Mouse (Mus musculus) CH12.LX (cell line): ENCODE measurements at regions not wholly inside any gene's neighbourhood (a gene's known extent, or its start where the extent isn't known, plus 50 kb on each side); places are given as distances from the start of the nearest gene placed in this dataset.

Source experiments
- DNase-seq: peaks from one replicate; pipeline ENCODE4 v3.0.0-alpha.2; 2013; ENCODE audit errors: extremely low read depth
- H3K27ac ChIP-seq: 2 replicates; pipeline ENCODE4 v1.5.1; 2012; ENCODE audit warnings: low read depth, mild to moderate bottlenecking, control low read depth, moderate library complexity; ENCODE audit not compliant: insufficient read depth
- H3K27me3 ChIP-seq: replicated peaks from 2 replicates; pipeline ENCODE3; 2012; ENCODE audit warnings: inconsistent platforms
- H3K36me3 ChIP-seq, 2 experiments: replicated peaks in 1 of 2; 2 replicates each; pipeline versions ENCODE3 to v1.6.1; 2012; ENCODE audit warnings: inconsistent platforms in 1 of 2, low read length in 1 of 2, mild to moderate bottlenecking in 1 of 2, mixed read lengths in 1 of 2, moderate library complexity in 1 of 2; ENCODE audit not compliant: control insufficient read depth in 1 of 2, insufficient read depth in 1 of 2
- H3K4me1 ChIP-seq, 2 experiments: 2 replicates each; pipeline ENCODE4 v1.6.1; 2012; ENCODE audit warnings: inconsistent platforms in 1 of 2, moderate library complexity in 1 of 2; ENCODE audit not compliant: insufficient read depth in 2 of 2, control insufficient read depth in 1 of 2
- H3K4me2 ChIP-seq: 2 replicates; pipeline ENCODE4 v1.6.1; 2012; ENCODE audit warnings: low read depth, mild to moderate bottlenecking, control low read depth; ENCODE audit not compliant: poor library complexity, insufficient read depth, severe bottlenecking
- H3K4me3 ChIP-seq, 3 experiments: fragments of 150-350 bp in 1 of 3; sonication (generic) in 1 of 3; replicated peaks in 1 of 3; 2 replicates each; pipeline versions ENCODE3 to v1.5.1; 2011 to 2012; ENCODE audit warnings: low read depth in 2 of 3, low read length in 2 of 3, mild to moderate bottlenecking in 2 of 3, moderate library complexity in 2 of 3, control low read depth in 1 of 3, improper control_type of control experiment in 1 of 3, inconsistent platforms in 1 of 3, mixed read lengths in 1 of 3; ENCODE audit not compliant: poor library complexity in 1 of 3
- H3K79me2 ChIP-seq: replicated peaks from 2 replicates; pipeline ENCODE4 v1.6.1; 2012; ENCODE audit warnings: mild to moderate bottlenecking, moderate library complexity; ENCODE audit not compliant: control insufficient read depth, poor library complexity, insufficient read depth, severe bottlenecking; ENCODE audit errors: extremely low read depth
- H3K9ac ChIP-seq: 2 replicates; pipeline ENCODE4 v1.6.1; 2012; ENCODE audit warnings: low read depth, mild to moderate bottlenecking, control low read depth, moderate library complexity; ENCODE audit not compliant: insufficient read depth
- H3K9me3 ChIP-seq: replicated peaks from 2 replicates; pipeline ENCODE3; 2012; ENCODE audit warnings: low read length, inconsistent platforms, mixed read lengths
- BHLHE40 ChIP-seq: IDR thresholded peaks from 2 replicates; pipeline ENCODE4 v1.6.1; 2011; ENCODE audit warnings: mild to moderate bottlenecking, low read depth, low read length, improper control_type of control experiment
- CHD2 ChIP-seq: IDR thresholded peaks from 2 replicates; pipeline ENCODE4 v1.6.1; 2011; ENCODE audit warnings: low read length, improper control_type of control experiment
- ELF1 ChIP-seq: IDR thresholded peaks from 2 replicates; pipeline ENCODE4 v1.6.1; 2014; ENCODE audit warnings: low read depth, mild to moderate bottlenecking, inconsistent platforms, low read length, improper control_type of control experiment
- ETS1 ChIP-seq: conservative IDR thresholded peaks from 2 replicates; pipeline ENCODE4 v1.6.1; 2012; ENCODE audit warnings: low read depth, mild to moderate bottlenecking, inconsistent platforms, low read length, improper control_type of control experiment, moderate library complexity
- GABPA ChIP-seq: IDR thresholded peaks from 2 replicates; pipeline ENCODE4 v1.6.1; 2012; ENCODE audit warnings: low read depth, low read length, improper control_type of control experiment, inconsistent platforms; ENCODE audit not compliant: insufficient replicate concordance
- HCFC1 ChIP-seq: IDR thresholded peaks from 2 replicates; pipeline ENCODE4 v1.6.1; 2012; ENCODE audit warnings: low read depth, mild to moderate bottlenecking, inconsistent platforms, low read length, improper control_type of control experiment
- MAX ChIP-seq: IDR thresholded peaks from 2 replicates; pipeline ENCODE4 v1.6.1; 2011; ENCODE audit warnings: low read length, improper control_type of control experiment
- MAZ ChIP-seq: IDR thresholded peaks from 2 replicates; pipeline ENCODE4 v1.6.1; 2012; ENCODE audit warnings: low read depth, mild to moderate bottlenecking, inconsistent platforms, low read length, improper control_type of control experiment, moderate library complexity
- MEF2A ChIP-seq: IDR thresholded peaks from 2 replicates; pipeline ENCODE4 v1.6.1; 2014; ENCODE audit warnings: low read depth, mild to moderate bottlenecking, inconsistent platforms, low read length, improper control_type of control experiment, borderline replicate concordance
- MXI1 ChIP-seq: IDR thresholded peaks from 2 replicates; pipeline ENCODE4 v1.6.1; 2011; ENCODE audit warnings: mild to moderate bottlenecking, low read depth, low read length, improper control_type of control experiment
- PAX5 ChIP-seq: IDR thresholded peaks from 2 replicates; pipeline ENCODE4 v1.6.1; 2012; ENCODE audit warnings: low read length, inconsistent platforms, mixed read lengths
- POLR2A ChIP-seq: IDR thresholded peaks from 2 replicates; pipeline ENCODE4 v1.6.1; 2011; ENCODE audit warnings: low read depth, mild to moderate bottlenecking, improper control_type of control experiment, low read length
- RAD21 ChIP-seq: IDR thresholded peaks from 2 replicates; pipeline ENCODE4 v1.6.1; 2011; ENCODE audit warnings: low read depth, mild to moderate bottlenecking, low read length, improper control_type of control experiment, moderate library complexity
- RCOR1 ChIP-seq: conservative IDR thresholded peaks from 2 replicates; pipeline ENCODE4 v1.6.1; 2012; ENCODE audit warnings: low read depth, mild to moderate bottlenecking, inconsistent platforms, low read length, improper control_type of control experiment
- SMC3 ChIP-seq: IDR thresholded peaks from 2 replicates; pipeline ENCODE4 v1.6.1; 2011; ENCODE audit warnings: low read depth, low read length, improper control_type of control experiment
- TBP ChIP-seq: conservative IDR thresholded peaks from 2 replicates; pipeline ENCODE4 v1.6.1; 2011; ENCODE audit warnings: low read depth, low read length, improper control_type of control experiment
- TCF12 ChIP-seq: IDR thresholded peaks from 2 replicates; pipeline ENCODE4 v1.6.1; 2014; ENCODE audit warnings: low read depth, mild to moderate bottlenecking, inconsistent platforms, low read length, improper control_type of control experiment
- UBTF ChIP-seq: IDR thresholded peaks from 2 replicates; pipeline ENCODE4 v1.6.1; 2012; ENCODE audit warnings: low read depth, mild to moderate bottlenecking, inconsistent platforms, low read length, improper control_type of control experiment, moderate library complexity
- USF2 ChIP-seq: conservative IDR thresholded peaks from 2 replicates; pipeline ENCODE4 v1.6.1; 2011; ENCODE audit warnings: low read depth, low read length, improper control_type of control experiment
- ZMIZ1 ChIP-seq: IDR thresholded peaks from 2 replicates; pipeline ENCODE4 v1.6.1; 2012; ENCODE audit warnings: low read depth, mild to moderate bottlenecking, inconsistent platforms, low read length, improper control_type of control experiment
- ZNF384 ChIP-seq: IDR thresholded peaks from 2 replicates; pipeline ENCODE4 v1.6.1; 2012; ENCODE audit warnings: low read depth, low read length, improper control_type of control experiment, inconsistent platforms
- dilution Hi-C: fragments of 300-500 bp; cut with MboI; formaldehyde crosslinking; loops from 2 replicates; pipeline ENCODE4 v1.14.3; 2020; ENCODE audit warnings: low sequenced_read_pairs; ENCODE audit not compliant: extremely low pct_unique_long_range_greater_than_20kb, extremely low pct_ligation_motif_present
- in situ Hi-C: fragments of 300-500 bp; cut with MboI; formaldehyde crosslinking; loops from 3 replicates; pipeline ENCODE4 v1.14.3; 2019; ENCODE audit warnings: low sequenced_read_pairs, low pct_ligation_motif_present, low pct_unique_long_range_greater_than_20kb, mixed read lengths

- dilution Hi-C loops, result no loop called here
- Histone ChIP-seq H3K27ac (no peak overlapping the region), H3K9ac (no peak overlapping the region), H3K4me3 (no peak overlapping the region), H3K4me1 (peaks cover 3 to 9% of the 10 kb centered on the region in 2 experiments; a peak in 3 of 4 replicates), H3K36me3 (no peaks in the 10 kb centered on the region), H3K4me2 (no peak overlapping the region), H3K79me2 (no peaks in the 10 kb centered on the region), H3K9me3 (no peaks in the 10 kb centered on the region), H3K27me3 (no peaks in the 10 kb centered on the region)
- TF ChIP-seq TBP, result no peak
- no peak for TF ChIP-seq UBTF
- no peak for TF ChIP-seq ETS1
- TF ChIP-seq MEF2A, result no peak
- in situ Hi-C loops, result no loop called here
- no peak for DNase-seq
Measured at GRCm38 (mm10) chr1:184304813-184305212, 270.7 kb upstream of the 1700056E22Rik start.

DNA sequence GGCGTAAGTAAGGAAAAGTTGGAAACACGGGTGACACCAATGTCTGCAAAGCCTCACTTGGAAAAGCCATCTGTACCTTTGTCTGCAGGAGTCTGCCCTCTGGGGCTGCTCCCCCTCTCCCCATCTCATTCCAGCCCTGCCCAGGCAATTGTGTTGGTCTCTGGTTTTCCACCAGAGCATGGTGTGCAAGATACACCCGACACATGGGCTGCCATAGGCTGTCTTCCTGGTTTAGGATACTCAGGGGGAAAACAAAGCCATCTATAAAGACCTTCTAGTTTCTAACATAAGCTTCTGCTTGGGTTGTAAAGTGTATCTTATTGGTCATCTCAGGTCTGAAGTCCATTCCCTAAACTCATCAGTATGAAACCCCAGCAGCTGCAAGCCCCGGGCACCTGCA, 270.1 kb upstream of the 1700056E22Rik start:
- H3K9me3 ChIP-seq, result no peaks in the 10 kb centered on the region
- no peaks in the 10 kb centered on the region for H3K27me3 ChIP-seq
- no peaks in the 10 kb centered on the region for H3K79me2 ChIP-seq
- H3K9ac ChIP-seq, result no peak overlapping the region
- peaks cover 3 to 9% of the 10 kb centered on the region in 2 experiments; a peak in 3 of 4 replicates for H3K4me1 ChIP-seq
- no peak overlapping the region for H3K27ac ChIP-seq
- no peak overlapping the region for H3K4me2 ChIP-seq
- no peak overlapping the region for H3K4me3 ChIP-seq
- dilution Hi-C loops (no loop called here), in situ Hi-C loops (no loop called here)
- no peaks in the 10 kb centered on the region for H3K36me3 ChIP-seq
- DNase-seq, result no peak
- TF ChIP-seq MAZ (no peak), USF2 (no peak), MEF2A (no peak), MXI1 (no peak), ZNF384 (no peak), MAX (no peak), RAD21 (no peak), TCF12 (no peak), BHLHE40 (no peak), POLR2A (no peak), ZMIZ1 (no peak), RCOR1 (no peak), CHD2 (no peak), GABPA (no peak), PAX5 (no peak), SMC3 (no peak), UBTF (no peak), HCFC1 (no peak), ELF1 (no peak), TBP (no peak)
